Mouse (Mus musculus) mouse trophoblast stem cell (cell line): ENCODE results near the gene Cited1.

ENCODE experiments used
- in situ Hi-C, 2 experiments: fragments of 300-500 bp; cut with MseI, MboI; formaldehyde crosslinking; loops; 2 replicates in 1 of 2; 3 replicates in 1 of 2; pipeline ENCODE4 v1.15.1; 2025

The Cited1 gene

GRCm38 (mm10) chrX:102251937-102252860 lies at the start of gene Cited1:
Gene Cited1, minus strand, starts transcription at chrX:102252181.
- in situ Hi-C loops: no loop called here

GRCm38 (mm10) chrX:102284889-102285288 lies 32.9 kb upstream of the Cited1 start:
- in situ Hi-C loops: no loop called here

GRCm38 (mm10) chrX:102262620-102263345 lies 10.8 kb upstream of the Cited1 start:
- in situ Hi-C loops: no loop called here

- in situ Hi-C loops: no loop called here
Measured at GRCm38 (mm10) chrX:102259772-102260171, 7.8 kb upstream of the Cited1 start.

GRCm38 (mm10) chrX:102253892-102254291 lies 1.9 kb upstream of the Cited1 start:
- in situ Hi-C loops: no loop called here

GRCm38 (mm10) chrX:102251221-102251936 lies 602 bp downstream of the Cited1 start:
- in situ Hi-C loops: no loop called here

- in situ Hi-C loops: no loop called here
Measured at GRCm38 (mm10) chrX:102250891-102251170, 1.1 kb downstream of the Cited1 start.

GRCm38 (mm10) chrX:102250150-102250890 lies 1.7 kb downstream of the Cited1 start:
- in situ Hi-C loops: no loop called here

GRCm38 (mm10) chrX:102244334-102244733 lies 7.6 kb downstream of the Cited1 start:
- in situ Hi-C loops: loop anchor here in 1 of 2 experiments (25.0 kb wide), 1 partner anchor 418 kb away; no protein-coding TSS in a partner anchor

- in situ Hi-C loops: loop anchor here in 1 of 2 experiments (5.0 kb wide), 1 partner anchor 258 kb away; no protein-coding TSS in a partner anchor
Measured at GRCm38 (mm10) chrX:102219126-102219525, 32.9 kb downstream of the Cited1 start.

GRCm38 (mm10) chrX:102215356-102215755 lies 36.6 kb downstream of the Cited1 start:
- in situ Hi-C loops: loop anchor here in 1 of 2 experiments (5.0 kb wide), 1 partner anchor 262 kb away; no protein-coding TSS in a partner anchor
